Mouse (Mus musculus): ENCODE data around the gene Nox4.

DNA sequence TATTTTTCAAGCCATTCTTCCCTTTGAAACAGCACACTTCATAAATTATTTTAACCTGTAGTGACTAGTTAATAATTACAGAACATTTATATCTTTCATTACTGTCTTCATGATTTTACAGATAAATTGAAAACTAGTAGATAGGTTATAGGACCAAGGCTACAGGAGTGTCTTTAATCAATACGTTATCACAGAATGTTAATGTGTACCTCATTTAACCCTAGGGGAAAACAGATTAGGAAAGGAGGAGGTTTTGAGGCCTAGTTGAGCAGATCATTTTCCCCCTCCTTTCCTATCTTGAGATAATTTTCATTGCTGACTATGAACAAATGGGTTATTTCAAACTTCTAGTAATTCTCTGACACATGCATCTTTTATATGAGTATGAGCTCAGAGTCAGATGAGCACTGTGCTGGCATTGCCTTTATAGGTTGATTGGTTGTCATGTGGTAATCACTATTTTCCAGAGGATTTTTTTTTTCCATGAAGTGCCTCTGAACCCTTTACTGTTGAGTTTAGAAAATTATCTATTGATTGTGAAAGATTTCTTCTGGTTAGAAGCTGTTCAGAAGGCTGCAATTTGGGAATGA lies 57.9 kb downstream of the Nox4 start:
- TF ChIP-seq CTCF (IDR thresholded peaks at IDR 0.05; ENCODE audit: extremely low read depth, insufficient read depth, low read length) = no peak
- TF ChIP-seq POLR2A (IDR thresholded peaks at IDR 0.05; ENCODE audit: extremely low read depth, insufficient read depth, low read length) = no peak

Data from cortical plate, adult 2 months (tissue).